Mouse (Mus musculus): ENCODE measurements around the gene Mrps14.
A peak's percentile ranks its signal among the peaks of the same experiment; 100 is the strongest.

Gene Mrps14

GRCm38 (mm10) chr1:160194529-160195336, at the start of gene Mrps14:
Gene Mrps14, plus strand, starts transcription at chr1:160195215.
- peak; percentile 98 to 99 for DNase-seq (ENCODE audit: inconsistent age in 2 of 2, low spot score in 1 of 2)

DNA sequence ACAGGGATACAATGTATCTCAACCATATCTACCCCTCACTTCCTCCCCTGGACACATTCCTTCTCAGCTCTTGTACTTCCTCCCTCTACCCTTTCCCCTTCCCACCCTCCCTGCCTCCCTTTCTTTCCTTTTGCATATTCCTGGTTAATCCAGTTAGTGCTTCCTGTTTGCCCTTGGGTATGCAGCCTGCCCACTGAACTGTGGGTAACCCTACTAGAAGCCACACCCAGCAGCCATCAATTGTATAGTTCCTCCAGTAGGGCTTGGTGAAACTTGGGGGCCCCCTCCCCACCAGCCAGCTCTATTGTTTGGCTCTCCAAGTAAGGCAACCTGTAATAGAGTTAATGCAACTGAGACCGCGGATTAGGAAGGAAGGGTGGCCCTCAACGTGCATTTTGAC, 49.4 kb upstream of the Mrps14 start:
- no peak for DNase-seq (ENCODE audit: inconsistent age in 2 of 2, low spot score in 1 of 2)

- no peak for DNase-seq (ENCODE audit: inconsistent age in 2 of 2, low spot score in 1 of 2)
Measured at GRCm38 (mm10) chr1:160147274-160147673, 47.7 kb upstream of the Mrps14 start.

DNA sequence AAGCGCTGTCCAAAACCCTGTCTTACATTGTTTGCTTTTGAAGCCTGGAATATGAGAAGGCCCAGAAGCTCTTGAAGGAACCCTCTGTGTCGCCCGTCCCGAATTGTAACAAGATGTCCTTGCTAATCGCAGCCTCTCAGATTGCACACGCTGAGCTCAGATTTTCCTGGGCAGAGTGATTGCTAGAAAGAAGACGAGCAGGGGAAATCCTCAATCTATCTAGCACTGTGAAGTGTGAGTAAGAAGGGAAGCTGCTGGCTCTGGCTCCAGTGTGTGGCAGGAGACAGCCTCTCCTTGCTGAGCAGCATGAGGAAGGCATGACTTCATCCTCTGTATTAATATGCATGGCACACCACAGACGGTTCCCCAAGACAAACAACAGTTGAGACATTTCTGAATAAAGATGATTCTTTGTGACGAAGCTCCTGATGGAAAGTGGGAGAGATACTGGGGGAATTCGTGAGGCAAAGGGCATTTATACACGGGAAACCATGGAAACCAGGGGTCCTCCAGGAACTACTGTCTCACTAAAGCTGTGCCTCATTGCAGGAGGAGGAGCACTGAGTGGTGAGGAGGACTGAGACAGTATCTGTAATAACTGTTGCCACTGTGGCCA, 45.6 kb upstream of the Mrps14 start:
- no peak for DNase-seq (ENCODE audit: inconsistent age in 2 of 2, low spot score in 1 of 2)

DNA sequence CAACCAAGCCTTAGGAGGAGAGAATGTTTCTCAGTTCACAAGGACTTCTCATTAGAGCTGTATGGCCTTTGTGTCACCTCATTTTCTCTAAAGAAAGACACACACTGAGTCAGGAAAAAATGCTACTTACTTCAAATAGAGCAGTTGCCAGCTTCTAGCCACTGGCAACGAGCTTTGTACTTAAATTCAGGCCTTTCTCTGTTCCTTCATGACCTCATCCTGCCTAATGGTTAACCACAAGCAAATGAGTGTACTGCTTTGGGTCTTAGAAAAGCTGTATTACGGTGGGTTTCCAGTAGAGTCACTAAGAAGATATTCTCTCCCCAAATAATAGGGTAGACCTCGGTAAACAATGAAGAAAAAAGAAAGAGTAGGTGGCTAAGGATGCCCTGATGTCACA, 44.3 kb upstream of the Mrps14 start:
- no peak for DNase-seq (ENCODE audit: inconsistent age in 2 of 2, low spot score in 1 of 2)

- no peak for DNase-seq (ENCODE audit: inconsistent age in 2 of 2, low spot score in 1 of 2)
Measured at GRCm38 (mm10) chr1:160153480-160153879, 41.5 kb upstream of the Mrps14 start, which contains the start of gene Tnn. Gene Tnn, minus strand, starts transcription at chr1:160153580.

DNA sequence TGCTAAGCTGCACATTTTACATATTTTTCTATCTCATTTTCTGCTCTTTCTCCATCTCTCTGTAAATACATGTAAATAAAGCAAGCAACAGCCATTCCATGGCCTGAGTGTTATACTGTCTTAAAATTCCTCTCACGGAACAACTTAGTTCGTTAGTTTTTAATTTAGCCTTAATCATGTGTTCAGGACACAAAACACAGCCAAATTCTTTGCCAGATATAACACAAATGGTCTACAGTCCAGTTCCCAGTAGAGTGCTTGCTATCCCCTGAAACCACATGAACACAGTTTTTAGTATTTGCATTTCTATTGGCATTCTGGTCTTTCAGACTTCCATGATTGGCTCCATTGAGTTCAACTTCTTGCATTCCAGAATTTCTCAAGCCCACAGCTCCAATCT, 36.8 kb upstream of the Mrps14 start:
- DNase-seq (ENCODE audit: inconsistent age in 2 of 2, low spot score in 1 of 2): no peak

GRCm38 (mm10) chr1:160166600-160166999, 28.4 kb upstream of the Mrps14 start:
- no peak for DNase-seq (ENCODE audit: inconsistent age in 2 of 2, low spot score in 1 of 2)

- no peak for DNase-seq (ENCODE audit: inconsistent age in 2 of 2, low spot score in 1 of 2)
Measured at GRCm38 (mm10) chr1:160176903-160177302, 18.1 kb upstream of the Mrps14 start.

- DNase-seq (ENCODE audit: inconsistent age in 2 of 2, low spot score in 1 of 2): no peak
Measured at GRCm38 (mm10) chr1:160181216-160181615, 13.8 kb upstream of the Mrps14 start.

DNA sequence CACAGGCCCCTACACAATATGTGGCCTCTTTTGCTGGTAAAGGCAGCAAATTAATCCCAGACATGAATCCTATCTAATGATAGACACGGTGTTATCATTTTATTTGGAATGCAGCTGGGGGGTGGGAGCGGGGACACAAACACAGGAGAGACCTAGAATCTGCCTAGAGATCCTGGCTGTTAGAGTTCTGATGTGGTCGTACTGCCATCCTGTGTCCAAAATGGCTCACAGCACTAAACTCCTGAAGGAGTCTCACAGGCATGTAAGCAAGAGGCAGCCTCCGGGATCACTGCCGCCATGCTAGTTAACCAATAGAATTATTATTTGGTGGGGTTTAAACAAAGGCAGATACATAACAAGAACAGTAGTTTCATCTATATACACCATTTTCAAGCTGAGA, 10.5 kb upstream of the Mrps14 start:
- DNase-seq (ENCODE audit: inconsistent age in 2 of 2, low spot score in 1 of 2): peak; percentile 21 to 67

DNA sequence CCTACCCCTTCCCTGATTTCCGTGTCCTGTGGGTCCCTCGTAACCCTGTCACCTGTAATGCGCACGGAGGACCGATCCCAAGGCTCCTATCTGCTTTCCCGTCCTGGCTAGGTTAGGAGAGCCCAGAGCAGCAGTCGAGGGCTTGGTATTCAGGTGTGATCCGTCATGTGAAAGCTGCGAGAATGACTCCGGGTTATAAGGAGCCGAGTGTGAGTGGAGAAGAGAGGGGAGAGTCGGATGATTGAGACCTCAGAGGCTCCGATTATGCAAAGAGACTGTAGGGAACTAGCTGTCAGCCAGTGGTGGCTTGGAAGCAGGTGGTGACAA, 285 bp downstream of the Mrps14 start:
- no peak for DNase-seq (ENCODE audit: inconsistent age in 2 of 2, low spot score in 1 of 2)

DNA sequence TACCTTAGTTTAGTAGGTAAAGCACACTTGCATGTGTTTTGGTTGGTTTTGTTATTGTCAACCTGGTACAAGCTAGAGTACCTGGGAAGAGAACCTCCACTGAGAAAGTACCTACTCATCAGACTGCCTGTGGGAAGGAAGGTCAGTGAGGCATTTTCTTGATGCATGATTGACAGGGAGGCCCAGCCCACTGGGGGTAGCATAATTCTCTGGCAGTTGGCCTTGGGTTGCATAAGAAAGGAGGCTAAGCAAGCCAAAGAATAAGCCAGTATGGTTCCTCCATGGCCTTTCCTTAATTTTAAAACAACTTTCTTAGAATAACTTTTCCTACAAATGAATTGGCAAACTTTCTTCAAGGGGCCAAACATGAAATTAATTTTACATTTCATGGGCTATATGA, 10.5 kb downstream of the Mrps14 start:
- DNase-seq (ENCODE audit: inconsistent age in 2 of 2, low spot score in 1 of 2): peak in 1 of 2 experiments; percentile 76

- no peak for DNase-seq (ENCODE audit: inconsistent age in 2 of 2, low spot score in 1 of 2)
Measured at GRCm38 (mm10) chr1:160209844-160210243, 14.8 kb downstream of the Mrps14 start.

DNA sequence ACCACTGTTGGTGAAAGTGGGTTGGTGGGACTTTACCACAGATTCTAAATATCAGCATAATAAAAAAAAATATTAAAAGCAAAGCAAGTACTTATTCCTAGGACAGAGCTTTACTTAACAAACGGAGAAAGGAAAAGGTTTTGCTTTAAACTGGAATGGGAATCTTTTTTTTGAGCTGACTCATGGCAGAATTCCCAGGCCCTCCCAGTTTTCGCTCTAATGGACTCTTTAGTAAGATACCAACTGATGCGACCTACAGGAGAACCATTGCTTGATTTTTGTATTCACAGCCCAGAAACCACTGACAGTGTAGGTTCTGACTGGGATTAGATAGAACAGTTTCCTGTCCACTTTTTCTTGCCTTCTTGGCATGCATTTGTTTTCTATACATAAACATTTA, 15.6 kb downstream of the Mrps14 start:
- DNase-seq (ENCODE audit: inconsistent age in 2 of 2, low spot score in 1 of 2): peak in 1 of 2 experiments; percentile 49

GRCm38 (mm10) chr1:160211597-160212122, 16.6 kb downstream of the Mrps14 start:
- no peak for DNase-seq (ENCODE audit: inconsistent age in 2 of 2, low spot score in 1 of 2)

DNA sequence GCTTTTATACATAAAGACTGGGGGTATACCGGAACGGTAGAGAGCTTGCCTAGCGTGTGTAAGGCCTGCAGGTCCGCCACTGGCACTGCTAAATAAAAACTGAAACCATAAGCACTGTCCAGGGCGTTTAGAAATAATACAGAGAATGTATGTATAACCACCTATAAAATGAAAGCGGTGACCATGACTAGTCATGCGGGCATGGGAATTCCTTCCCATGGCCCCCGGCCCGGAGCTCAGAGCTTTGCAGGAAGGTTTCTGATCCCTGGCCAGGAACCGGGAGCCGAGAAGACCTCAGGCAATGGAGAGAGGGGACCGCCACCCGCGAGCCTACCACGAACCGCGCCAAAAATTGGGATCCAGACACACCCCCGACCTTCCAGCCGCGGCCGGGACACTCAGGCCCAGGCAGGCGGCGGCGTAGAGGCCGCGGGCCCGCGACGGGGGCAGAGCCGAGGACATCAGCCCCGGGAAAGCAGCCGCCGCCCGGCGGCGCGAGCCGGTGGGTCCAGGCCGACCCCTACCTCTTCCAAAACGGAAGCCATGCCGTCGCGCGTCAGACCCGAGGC, 17.2 kb downstream of the Mrps14 start:
- no peak for DNase-seq (ENCODE audit: inconsistent age in 2 of 2, low spot score in 1 of 2)

GRCm38 (mm10) chr1:160212703-160213669, 18.0 kb downstream of the Mrps14 start, which contains the start of gene Cacybp:
Gene Cacybp, minus strand, starts transcription at chr1:160212875.
- DNase-seq (ENCODE audit: inconsistent age in 2 of 2, low spot score in 1 of 2): peak; percentile 100

- DNase-seq (ENCODE audit: inconsistent age in 2 of 2, low spot score in 1 of 2): peak in 1 of 2 experiments; percentile 33
Measured at GRCm38 (mm10) chr1:160214171-160214570, 19.2 kb downstream of the Mrps14 start.

DNA sequence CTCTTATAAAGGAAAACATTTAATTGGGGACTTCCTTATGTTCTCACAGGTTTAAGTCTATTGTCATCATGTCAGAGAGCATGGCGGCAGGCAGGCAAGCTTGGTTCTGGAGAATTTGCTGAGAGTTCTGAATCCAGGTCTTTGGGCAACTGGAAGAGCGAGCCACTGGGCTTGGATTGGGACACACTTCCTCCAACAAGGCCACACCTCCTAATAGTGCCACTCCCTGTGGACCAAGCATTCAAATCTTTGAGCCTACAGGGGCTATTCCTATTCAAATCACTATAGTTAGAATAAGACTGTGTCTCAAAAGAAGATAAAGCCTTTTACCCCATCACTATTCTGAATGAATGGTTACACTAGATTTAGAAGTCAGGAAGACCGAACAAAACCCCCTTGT, 22.9 kb downstream of the Mrps14 start:
- DNase-seq (ENCODE audit: inconsistent age in 2 of 2, low spot score in 1 of 2): no peak

DNA sequence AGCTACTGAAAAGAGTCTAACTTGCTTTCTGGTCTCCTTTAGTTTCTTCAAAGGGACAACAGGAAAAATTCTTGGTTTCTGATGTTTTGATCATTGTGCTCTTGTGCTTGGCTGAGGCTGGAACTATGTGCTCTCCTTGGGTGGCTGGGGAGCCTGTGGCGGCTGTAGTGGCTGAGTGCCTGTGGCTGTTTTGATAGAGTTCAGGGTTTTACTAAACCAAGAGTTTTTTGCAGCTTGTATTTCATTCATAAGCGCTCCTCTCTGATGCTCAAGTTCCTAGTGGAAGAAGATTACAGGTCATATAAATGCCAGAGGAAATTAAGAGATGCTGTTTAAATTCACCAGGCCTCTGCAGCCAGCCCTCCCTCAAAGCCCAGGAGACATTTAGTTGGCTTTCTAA, 29.1 kb downstream of the Mrps14 start:
- no peak for DNase-seq (ENCODE audit: inconsistent age in 2 of 2, low spot score in 1 of 2)

All from adrenal gland, adult (tissue).